18 mouse cellular contexts compared by ENCODE assay signal in the genomic region with DNA sequence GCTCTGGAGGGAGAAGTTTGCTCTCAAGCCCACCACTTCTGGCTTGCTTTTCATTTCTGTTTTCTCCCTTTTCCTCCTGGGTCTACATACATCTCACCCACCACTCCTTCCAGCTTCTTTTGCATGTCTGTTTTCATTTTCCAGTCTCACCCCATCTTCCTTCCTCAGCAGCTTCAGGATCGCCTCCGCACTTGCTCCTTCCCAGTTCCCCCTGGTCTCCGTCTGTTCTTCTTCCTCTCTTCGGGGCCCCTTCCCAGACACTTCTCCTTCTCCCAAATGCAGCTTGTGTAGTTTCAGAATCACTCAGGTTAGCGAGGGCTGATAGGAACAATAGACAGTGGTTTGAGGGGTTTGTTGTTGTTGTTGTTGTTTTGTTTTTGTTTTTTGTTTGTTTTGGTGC.
DNase-seq lines count a peak whose midpoint lies in the region; ATAC-seq lines count a peak whose summit lies in the region.
"Had no signal": no experiment of that assay in that cellular context is flagged by ENCODE, and none has a peak within 500 bp of the region (broad histone marks: within the 10 kb centered on the region; RNA-seq: fewer than 3 reads in every experiment).

No protein-coding gene starts in this region.

- WGBS in heart, embryonic 10.5 days: 59% methylated on average over 5 of the region's 5 CpGs
- WGBS in embryonic facial prominence, embryonic 10.5 days: 80% methylated on average over 5 of the region's 5 CpGs
- 54% methylated on average over 5 of the region's 5 CpGs for WGBS in liver, embryonic 15.5 days (ENCODE audit: insufficient replicate concordance)

- no peaks in the 10 kb centered on the region for H3K36me3 ChIP-seq in heart, embryonic 10.5 days
- H3K36me3 ChIP-seq in embryonic facial prominence, embryonic 10.5 days (replicated peaks): no peaks in the 10 kb centered on the region
- no peaks in the 10 kb centered on the region for H3K36me3 ChIP-seq in liver, embryonic 15.5 days (replicated peaks)
- H3K36me3 ChIP-seq: forebrain, embryonic 12.5 days; hindbrain, embryonic 15.5 days; lung, embryonic 15.5 days had no signal

- no peaks in the 10 kb centered on the region for H3K9me3 ChIP-seq in heart, embryonic 10.5 days
- H3K9me3 ChIP-seq in embryonic facial prominence, embryonic 10.5 days: no peaks in the 10 kb centered on the region
- H3K9me3 ChIP-seq in liver, embryonic 15.5 days (replicated peaks): no peaks in the 10 kb centered on the region
- H3K9me3 ChIP-seq: forebrain, embryonic 12.5 days; hindbrain, embryonic 15.5 days; lung, embryonic 15.5 days had no signal

- 0 out of 2 replicates have a peak overlapping the region, but pooled peaks have one; percentile 7 for H3K9ac ChIP-seq in liver, embryonic 15.5 days
- H3K9ac ChIP-seq: forebrain, embryonic 12.5 days; hindbrain, embryonic 15.5 days; lung, embryonic 15.5 days had no signal

- no peak for ATAC-seq in liver, embryonic 15.5 days (ENCODE audit: insufficient read depth)
- no peak for ATAC-seq in erythroblast, adult 5-6 weeks (replicated peaks; ENCODE audit: low FRiP score, poor library complexity, severe bottlenecking)
- ATAC-seq: intestine, embryonic 16.5 days had no signal

- peak overlapping the region; percentile 4 for H3K4me2 ChIP-seq in liver, embryonic 15.5 days
- H3K4me2 ChIP-seq: forebrain, embryonic 12.5 days; hindbrain, embryonic 15.5 days; lung, embryonic 15.5 days had no signal

- intact Hi-C loops in left cerebral cortex, postnatal 36 days (cut with DNase I): loop anchor here (5.0 to 10.0 kb wide), 2 partner anchors 225 to 317 kb away; no protein-coding TSS in a partner anchor

- H3K27me3 ChIP-seq in heart, embryonic 10.5 days (ENCODE audit: insufficient read depth, poor library complexity, severe bottlenecking): no peaks in the 10 kb centered on the region
- no peaks in the 10 kb centered on the region for H3K27me3 ChIP-seq in embryonic facial prominence, embryonic 10.5 days (replicated peaks; ENCODE audit: low read depth, poor library complexity, severe bottlenecking)
- no peaks in the 10 kb centered on the region for H3K27me3 ChIP-seq in liver, embryonic 15.5 days
- H3K27me3 ChIP-seq: forebrain, embryonic 12.5 days; hindbrain, embryonic 15.5 days; lung, embryonic 15.5 days had no signal

- peak overlapping the region; percentile 85 for H3K27ac ChIP-seq in heart, embryonic 10.5 days
- H3K27ac ChIP-seq in embryonic facial prominence, embryonic 10.5 days (replicated peaks): peak overlapping the region; percentile 71
- H3K27ac ChIP-seq in liver, embryonic 15.5 days (replicated peaks): peak overlapping the region; percentile 71
- H3K27ac ChIP-seq: forebrain, embryonic 12.5 days; hindbrain, embryonic 15.5 days; lung, embryonic 15.5 days; macrophage had no signal

- H3K4me3 ChIP-seq in heart, embryonic 10.5 days: no peak overlapping the region
- H3K4me3 ChIP-seq in embryonic facial prominence, embryonic 10.5 days: no peak overlapping the region
- no peak overlapping the region for H3K4me3 ChIP-seq in liver, embryonic 15.5 days (replicated peaks)
- H3K4me3 ChIP-seq: forebrain, embryonic 12.5 days; hindbrain, embryonic 15.5 days; lung, embryonic 15.5 days had no signal

- H3K4me1 ChIP-seq in heart, embryonic 10.5 days: peaks cover 50% of the 10 kb centered on the region
- H3K4me1 ChIP-seq in embryonic facial prominence, embryonic 10.5 days: peaks cover 55% of the 10 kb centered on the region
- H3K4me1 ChIP-seq in liver, embryonic 15.5 days (replicated peaks): peaks cover 45% of the 10 kb centered on the region

- no peak for DNase-seq in heart, embryonic 10.5 days (ENCODE audit: low spot score)
- DNase-seq in heart, adult 9 months (ENCODE audit: low spot score in 2 of 2): no peak
- DNase-seq in layer of hippocampus, adult 9-11 months: peak; percentile 65
- no peak for DNase-seq in layer of hippocampus, postnatal 10 days (ENCODE audit: low spot score in 2 of 2)
- no peak for DNase-seq in embryonic facial prominence, embryonic 10.5 days (ENCODE audit: low spot score)
- DNase-seq in left cerebral cortex, postnatal 36 days (ENCODE audit: low spot score in 2 of 2): no peak
- DNase-seq: adrenal gland, postnatal 14 days; cerebellum, adult 18-20 months; layer of hippocampus, postnatal 36 days; midbrain, embryonic 14.5 days; retina, postnatal 1 day had no signal
